Mouse (Mus musculus): ENCODE measurements around the gene Cox20.

- no peak for TF ChIP-seq CTCF (IDR thresholded peaks at IDR 0.05; ENCODE audit: borderline replicate concordance, extremely low read depth, insufficient read depth, insufficient read length)
- no peak for TF ChIP-seq POLR2A (IDR thresholded peaks at IDR 0.05; ENCODE audit: borderline replicate concordance, extremely low read depth, insufficient read depth, insufficient read length, poor library complexity, severe bottlenecking)
Measured at GRCm38 (mm10) chr1:178275738-178276053, 43.2 kb upstream of the Cox20 start.
